Mouse (Mus musculus): ENCODE results near the gene Scnn1a.
"Not testable (repeated sequence)": the region's sequence is repeated elsewhere in the genome, so short reads cannot be mapped to it uniquely, and the experiment has no call there.

Gene Scnn1a

DNA sequence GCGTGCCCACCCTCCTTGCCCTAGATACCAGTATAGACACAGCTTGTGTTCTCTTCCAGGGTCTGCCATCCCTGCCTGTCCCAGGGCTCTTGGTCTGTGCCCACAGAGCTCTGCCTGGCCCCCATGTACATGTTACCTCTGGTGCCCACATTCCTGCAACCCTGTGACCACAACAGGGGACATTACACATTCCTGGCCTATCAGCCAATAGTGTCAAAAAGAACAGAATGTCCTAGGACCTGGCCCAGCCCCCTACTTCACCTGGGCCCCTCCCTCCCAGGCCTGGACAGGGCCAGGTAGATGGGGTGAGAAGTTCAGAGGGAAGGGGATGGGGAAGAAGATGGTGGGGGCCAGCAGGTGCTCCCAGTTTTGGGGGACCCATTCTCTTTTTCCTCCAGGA lies at the start of gene Scnn1a:
TSS of gene Scnn1a (plus strand) at position 337 of the 400 bp plus-strand sequence.
- DNase-seq, result no peak

DNA sequence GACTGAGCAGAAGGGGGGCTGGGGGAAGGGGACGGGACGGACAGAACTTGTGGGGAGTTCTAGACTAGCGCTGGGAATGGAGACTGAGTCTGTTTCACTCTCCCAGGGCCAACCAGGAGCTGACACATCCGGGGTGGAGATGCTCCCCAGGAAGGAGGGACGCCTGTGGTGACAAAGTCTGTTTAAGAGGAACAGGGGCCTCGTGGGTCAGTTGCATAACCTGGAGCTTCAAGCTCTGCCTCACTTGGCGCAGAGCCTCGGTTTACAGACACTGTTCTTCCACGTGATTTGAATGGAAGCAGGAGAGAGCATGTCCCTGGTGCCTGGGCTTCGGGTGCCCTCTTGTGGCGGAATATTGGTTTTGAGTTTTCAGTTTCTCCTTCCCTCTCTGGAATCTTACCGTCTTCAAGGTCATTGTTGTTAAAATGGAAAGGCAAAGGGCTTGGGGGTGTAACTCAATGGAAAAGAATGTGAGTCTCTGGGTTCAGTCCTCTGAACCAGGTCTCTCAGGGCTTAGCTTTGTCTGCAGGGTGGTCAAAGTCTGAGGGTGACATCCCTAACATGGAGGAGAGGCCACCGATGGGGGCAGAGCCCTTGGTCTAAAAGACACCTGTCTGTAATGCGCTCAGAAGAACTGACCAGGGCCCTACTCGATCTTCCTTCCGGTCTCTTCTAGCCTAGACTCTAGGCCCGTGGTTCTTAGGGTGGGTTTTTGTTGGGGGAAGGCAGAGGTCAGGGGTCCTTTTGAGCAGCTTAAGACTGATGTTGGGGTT lies 48.8 kb upstream of the Scnn1a start:
- DNase-seq, result peak; percentile 90

DNA sequence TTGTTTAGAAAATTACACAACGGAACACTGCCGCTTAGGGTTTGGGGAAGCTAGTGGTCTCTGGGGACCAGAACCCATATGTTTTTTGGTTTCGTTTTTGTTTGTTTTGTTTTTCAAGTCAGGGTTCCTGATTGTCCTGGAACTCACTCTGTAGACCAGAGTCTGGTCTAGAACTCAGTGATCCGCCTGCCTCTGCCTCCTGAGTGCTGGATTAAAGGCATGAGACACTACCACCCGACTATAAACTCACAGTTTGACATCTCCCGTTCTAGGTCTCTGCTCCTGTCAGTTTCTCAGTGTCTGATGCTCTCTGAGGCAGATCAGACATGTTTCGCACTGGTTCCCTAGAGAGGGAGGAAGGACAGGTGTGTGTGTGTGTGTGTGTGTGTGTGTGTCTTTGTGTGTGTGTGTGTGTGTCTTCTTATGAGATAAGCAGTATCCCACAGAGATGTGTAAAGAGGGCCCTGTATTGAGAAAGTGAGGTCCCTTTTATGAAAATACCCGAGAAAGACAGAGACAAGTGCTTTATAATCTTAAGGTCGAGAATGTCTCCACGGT lies 48.2 kb upstream of the Scnn1a start:
- no peak for DNase-seq

DNA sequence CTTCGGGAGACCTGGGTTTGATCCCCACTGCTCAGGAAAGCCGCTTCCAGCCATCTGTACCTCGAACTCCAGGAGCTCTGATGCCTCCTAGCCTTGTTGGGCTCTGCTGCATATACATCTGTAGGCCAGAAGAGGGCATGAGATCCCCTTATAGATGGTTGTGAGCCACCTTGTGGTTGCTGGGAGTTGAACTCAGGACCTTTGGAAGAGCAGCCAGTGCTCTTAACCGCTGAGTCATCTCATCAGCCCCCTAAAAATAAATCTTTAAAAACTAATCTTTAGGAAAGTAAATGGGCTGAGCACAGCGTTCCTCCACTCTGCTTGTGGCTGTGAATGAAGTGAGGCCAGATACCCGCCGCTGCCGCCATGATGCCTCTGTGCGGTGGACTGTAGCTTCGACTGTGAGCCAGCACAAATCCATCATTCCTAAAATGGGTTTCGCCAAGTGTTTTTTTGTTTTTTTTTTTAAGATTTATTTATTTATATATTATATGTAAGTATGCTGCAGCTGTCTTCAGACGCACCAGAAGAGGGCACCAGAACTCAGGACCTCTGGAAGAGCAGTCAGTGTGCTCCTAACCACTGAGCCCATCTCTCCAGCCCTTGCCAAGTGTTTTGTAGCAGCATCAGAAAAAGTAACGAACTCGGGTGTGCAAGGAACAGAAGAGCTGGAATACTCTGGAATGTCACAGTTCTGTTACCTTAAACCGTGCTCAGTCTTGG lies 45.5 kb upstream of the Scnn1a start:
- peak; percentile 40 for DNase-seq

DNA sequence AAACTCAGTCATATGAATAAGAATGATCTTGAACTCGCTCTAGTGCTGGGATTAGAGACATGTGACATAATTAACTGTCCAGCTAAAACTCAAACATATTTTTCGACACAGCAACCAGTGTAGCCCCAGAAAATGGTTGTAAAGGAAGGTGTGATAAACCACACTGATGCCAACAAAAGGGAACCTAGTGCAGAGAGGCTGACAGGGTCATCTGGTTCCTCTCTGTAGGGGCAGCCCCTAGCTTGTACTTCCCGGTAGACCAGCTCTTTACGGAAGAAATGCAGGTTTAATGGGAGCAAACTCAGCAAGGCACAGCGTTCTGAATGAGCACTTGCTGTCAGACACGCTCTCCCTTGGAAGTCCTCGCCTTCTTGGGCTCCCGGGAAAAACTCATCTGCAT lies 40.7 kb upstream of the Scnn1a start:
- DNase-seq, result no peak

DNA sequence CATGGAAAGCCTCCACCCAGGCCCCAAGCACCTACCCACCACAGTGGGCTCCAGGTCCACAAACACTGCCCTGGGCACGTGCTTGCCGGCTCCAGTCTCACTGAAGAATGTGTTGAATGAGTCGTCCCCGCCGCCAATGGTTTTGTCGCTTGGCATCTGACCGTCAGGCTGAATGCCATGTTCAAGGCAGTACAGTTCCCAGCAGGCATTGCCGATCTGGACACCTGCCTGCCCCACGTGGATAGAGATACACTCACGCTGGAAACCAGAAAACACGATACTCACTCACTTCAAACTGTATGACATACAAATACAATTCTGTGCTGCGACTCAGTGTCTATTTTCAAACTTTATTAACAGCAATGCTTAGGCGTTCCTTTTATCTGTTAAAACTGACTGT lies 37.7 kb upstream of the Scnn1a start:
- not testable (repeated sequence) for DNase-seq

DNA sequence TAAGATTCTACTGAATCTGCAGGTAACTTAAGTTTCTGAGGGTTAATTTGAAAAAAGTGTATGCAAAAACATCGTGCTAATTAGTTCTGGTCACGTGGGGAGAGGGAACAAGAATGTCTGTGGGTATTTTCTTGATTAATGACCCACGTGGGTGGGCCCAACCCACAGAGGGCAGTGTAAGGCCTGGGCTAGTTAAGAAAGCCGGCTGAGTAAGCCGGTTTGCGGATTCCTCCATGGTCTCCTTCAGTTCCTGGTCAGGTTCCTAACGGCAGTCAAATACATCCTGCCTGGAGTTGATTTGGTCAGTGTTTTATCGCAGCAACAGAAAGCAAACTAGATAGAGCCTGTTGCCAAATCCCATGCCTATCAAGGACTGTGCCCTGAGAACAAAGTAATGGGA lies 36.2 kb upstream of the Scnn1a start:
- DNase-seq, result no peak

DNA sequence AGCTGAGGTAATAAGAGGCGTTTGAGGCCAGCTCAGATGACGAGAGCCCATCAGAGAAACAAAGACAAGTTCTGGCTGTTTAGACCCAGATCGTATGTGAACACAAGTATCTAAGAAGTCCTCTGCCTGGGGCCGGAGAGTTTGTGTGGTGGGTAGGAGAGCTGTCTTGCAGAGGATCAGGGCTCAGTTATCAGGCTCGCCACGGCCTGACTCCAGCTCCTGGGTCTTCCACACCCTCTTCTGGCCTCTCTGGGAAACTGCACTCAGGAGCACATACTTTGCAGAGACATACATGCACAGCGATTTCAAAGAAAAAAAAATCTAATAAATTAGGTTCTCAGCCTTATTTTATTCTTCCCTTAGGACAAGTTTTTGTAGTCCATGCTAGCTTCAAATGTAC lies 35.7 kb upstream of the Scnn1a start:
- no peak for DNase-seq

DNA sequence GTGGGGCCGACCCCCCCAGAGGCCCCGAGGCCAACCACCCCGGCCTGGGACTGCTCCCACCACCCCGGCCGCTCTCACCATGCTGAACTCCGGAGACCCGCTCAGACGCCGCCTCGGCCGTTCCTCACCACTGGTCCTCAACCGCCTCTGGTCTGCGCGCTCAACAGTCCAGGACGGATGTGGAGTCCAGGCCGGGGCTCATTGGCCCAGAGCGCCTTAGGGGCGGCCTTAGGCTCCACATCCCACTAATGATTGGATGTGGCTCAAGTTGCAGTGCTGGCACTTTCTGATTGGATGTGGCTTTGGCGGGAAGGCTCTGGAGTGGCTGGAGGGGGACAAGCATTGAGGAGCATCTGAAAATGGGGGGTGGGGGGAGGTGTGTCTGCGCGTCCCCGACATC lies 34.6 kb upstream of the Scnn1a start, which contains the start of gene Tuba3a:
TSS of gene Tuba3a (minus strand) at position 153 of the 400 bp plus-strand sequence.
- no peak for DNase-seq

DNA sequence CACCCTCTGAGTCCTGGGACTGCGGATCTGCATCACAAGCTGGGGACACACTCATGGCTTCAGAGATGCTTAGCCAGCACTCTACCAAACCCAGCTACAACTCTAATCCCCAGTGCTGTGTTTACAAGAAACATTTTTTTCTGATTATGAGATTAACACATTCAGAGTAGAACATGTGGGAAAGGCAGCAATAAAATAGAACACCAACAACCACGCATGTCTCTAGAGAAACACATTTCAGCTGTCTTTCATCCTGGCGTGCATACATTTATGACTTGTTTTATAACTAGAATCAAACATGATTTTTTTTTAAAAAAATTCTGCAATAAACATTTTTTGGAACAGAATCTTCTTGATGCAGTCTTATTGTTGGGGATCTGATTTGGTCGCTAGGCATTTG lies 33.5 kb upstream of the Scnn1a start:
- no peak for DNase-seq

DNA sequence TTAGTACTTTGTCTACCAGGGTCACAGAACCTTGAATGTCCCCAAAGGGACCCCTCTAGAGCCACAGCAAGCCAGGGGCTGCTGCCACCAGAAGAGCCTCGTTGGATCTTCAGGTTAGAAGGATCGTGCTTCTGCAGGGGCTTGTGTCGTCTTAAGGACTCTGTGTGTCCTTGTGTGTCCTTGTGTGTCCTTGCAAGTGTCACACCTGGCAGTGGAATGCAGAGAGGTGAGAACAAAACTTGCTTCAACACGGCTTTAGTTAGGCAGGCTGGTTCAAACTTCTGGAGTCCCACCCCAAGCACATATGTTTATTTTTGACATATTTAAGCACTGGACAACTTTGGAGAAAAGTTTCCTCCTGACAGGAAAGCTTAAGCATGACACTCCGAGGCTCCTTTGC lies 31.7 kb upstream of the Scnn1a start:
- no peak for DNase-seq

DNA sequence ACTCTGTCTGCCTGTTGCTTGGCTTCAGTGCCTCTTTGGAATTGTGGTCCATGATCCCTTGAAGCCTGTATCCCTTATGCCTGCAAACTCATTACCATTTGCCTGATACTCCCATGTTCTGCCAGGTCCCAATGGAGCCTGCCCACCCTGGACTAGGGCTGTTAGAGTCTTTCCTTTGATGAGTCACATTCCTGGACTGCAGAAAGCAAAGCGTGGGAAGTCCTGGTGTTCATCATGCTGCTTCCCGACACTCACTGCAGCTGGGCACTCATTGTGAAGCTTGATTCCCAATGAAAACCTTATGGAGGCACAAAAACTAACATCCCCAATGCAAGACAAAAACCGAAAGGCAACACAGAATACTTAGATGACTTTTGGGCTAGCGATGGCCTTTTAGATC lies 29.1 kb upstream of the Scnn1a start:
- DNase-seq, result no peak

DNA sequence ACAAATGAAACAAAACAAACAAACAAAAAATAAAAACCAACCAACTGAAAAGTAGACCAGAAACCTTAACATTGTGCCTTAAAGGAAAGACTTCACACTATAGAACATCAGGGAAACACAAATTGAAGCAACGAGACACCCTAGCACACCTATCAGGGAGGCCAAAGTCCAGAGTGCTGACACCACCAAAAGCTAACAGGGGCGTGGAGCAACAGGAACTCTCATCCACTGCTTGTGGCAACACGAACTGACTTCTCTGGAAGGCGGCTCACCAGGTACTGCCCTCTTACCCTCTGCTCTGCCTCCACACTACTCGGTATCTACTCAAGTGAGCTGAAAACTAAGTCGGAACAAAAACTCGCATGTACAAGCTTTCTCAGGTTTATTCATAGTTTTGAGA lies 28.2 kb upstream of the Scnn1a start:
- no peak for DNase-seq

DNA sequence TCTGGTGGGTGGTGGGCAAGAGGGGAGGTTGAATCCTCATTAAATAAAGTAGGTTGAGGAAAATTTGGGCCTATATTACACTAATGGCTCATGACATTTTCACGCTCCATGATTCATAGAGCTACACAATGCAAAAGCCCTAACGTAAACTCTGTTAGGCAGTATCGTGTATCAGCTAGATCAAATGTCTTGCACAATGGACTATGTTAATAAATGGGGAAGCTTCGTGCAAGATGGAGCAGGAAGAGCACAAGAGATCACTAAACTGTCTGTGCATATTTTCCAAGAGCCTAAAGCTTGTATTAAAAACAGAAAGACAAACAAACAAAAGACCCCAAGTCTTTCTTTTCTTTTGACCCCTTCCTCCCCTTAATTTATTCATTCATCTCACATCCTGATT lies 26.4 kb upstream of the Scnn1a start:
- DNase-seq, result no peak

DNA sequence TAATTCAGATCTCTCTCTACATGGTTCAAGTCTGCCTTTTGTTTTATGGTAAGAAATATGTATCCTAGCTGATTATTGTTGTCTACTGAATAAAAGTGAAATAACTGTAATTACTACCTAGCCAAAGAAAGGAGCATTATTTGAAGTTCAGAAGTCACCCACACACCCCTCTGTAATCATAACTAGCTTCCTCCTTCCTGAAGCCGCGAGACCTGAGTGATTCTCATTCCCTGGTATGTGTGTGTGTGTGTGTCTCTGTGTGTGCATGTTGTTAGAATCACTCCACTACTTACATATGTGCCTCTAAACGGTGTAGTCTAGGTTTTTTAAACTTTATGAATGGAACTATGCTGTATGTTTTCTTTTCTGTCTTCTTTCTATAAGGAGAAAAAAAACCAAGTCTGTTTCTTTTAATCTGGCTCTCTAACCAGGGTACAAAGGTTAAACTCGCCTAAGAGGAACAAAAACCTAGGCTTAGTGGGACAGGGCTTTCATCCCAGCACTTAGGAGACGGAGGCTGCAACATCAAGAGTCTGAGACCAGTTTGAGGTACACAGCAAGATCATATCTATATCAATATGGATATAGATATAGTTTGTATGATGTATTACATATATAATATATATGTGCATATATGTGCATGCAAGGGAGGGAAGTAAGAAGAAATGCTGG lies 23.2 kb upstream of the Scnn1a start:
- DNase-seq, result no peak

DNA sequence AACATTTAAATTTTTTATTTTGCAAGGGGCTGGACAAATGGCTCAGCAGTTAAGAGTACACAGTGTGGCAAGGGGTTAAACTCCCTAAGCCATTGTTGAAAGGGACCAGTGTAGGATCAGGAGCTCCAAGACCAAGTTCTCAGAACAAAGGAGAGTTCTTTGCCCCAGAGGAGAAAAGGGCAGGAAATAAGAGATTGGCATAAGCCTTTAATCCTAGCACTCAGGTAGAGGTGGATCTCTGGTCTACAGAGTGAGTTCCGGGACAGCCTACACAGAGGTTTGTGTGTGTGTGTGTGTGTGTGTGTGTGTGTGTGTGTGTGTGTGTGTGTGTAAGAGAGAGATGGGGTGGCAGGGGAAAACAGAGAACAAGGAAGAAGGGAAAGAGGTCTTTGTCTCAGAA lies 19.5 kb upstream of the Scnn1a start:
- no peak for DNase-seq

DNA sequence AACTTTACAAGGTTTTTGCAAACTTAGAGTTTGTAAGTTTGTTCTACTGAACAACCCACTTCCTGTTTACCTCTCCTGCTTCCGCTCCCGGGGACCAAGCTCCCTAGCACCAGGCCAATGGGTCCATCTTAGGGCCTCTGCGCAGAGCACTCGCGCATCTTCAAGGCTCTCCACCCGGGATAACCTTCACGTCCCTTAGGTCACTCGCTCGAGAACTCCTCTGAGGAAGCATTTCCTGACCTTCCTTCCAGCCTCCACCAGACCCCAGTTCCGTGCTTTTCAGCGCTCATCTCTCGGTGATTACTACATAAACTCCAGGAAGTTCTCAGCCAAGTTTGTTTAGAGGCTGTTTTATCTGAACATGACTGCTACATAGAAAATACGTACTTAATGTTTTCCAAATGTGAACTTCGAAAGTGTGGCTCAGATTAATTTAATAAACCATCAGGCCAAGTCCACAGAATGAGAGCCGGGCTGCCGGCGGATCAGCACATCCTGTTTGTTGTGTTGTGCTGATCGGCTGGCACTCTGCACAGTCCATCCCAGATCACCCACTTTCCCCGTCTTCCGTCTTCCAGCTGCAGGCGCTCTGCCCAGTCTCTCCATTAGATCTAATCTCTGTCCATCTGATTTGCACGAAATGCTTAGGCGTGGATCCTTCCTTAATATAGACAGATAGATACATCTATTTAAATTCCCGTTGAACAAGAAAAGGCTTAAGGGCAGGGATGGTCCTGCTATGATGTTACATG lies 18.1 kb upstream of the Scnn1a start:
- DNase-seq, result no peak

DNA sequence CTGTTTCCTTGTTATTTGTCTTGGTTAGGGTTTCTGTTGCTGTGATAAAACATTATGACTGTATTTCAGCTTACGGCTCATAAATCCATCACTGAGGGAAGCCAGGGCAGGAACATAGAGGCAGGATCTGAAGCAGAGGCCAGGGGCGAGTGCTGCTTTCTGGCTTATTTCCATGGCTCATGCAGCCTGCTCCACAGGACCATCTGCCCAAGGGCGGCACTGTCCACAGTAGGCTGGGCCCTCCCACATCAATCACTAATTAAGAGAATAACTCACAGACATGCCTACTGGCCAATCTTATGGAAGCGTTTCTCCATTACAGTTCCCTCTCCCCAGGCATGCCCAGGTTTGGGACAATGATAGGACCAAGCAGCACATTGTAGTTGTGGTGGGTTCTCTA lies 17.2 kb upstream of the Scnn1a start:
- DNase-seq, result no peak

DNA sequence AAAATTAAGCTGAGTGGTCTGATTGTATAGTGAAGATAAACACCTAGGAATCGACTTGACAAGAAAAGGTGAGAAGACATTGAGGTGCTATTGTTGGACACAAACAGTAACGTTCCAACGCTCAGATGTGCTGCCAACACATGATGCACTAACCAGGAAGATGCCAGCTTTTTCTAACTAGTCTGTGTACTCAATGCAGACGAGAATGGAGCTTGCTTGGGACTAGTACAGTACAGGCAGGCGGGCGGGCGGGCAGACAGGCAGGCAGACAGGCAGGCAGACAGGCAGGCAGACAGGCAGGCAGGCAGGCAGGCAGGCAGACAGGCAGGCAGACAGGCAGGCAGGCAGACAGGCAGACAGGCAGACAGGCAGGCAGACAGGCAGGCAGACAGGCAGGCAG lies 16.1 kb upstream of the Scnn1a start:
- DNase-seq, result not testable (repeated sequence)

DNA sequence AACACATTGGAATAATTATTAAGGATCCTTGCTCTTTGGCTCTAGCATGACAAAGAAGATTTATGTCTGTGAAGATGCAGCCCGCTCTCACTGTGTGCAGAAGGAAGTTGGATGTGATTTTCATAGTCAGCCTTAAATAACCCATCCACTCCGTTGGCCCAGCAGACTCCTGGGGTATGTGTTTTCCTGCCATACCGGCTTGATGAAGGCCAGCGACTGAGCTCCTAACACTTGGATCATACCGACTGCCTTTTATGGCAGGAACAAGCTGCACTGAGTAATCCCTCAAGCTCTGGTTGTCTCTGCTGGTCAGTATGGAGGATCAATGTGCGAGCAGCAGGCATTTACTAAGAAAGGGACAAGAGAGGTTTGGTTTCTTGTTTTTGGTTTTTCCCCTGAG lies 15.0 kb upstream of the Scnn1a start:
- no peak for DNase-seq

DNA sequence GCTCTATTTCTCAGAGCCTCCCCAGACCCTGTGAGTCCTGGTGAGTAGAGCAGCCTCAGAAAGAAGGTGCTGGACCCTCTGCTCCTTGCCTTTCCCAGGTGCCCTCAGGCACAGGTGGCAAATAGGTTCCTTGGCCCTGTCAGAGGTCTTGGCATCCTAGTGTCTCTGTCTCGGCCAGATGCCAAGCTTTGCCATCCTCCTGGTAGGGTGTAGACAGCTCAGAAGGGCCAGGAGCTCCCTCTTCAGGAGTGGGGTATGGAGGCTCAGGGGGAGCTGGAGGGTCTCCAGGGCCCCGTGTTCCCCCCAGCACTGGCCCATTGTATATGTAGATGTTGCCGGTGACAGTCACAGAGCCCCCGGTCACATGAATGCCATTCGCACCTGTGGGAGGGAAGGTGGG lies 13.4 kb upstream of the Scnn1a start:
- DNase-seq, result no peak

DNA sequence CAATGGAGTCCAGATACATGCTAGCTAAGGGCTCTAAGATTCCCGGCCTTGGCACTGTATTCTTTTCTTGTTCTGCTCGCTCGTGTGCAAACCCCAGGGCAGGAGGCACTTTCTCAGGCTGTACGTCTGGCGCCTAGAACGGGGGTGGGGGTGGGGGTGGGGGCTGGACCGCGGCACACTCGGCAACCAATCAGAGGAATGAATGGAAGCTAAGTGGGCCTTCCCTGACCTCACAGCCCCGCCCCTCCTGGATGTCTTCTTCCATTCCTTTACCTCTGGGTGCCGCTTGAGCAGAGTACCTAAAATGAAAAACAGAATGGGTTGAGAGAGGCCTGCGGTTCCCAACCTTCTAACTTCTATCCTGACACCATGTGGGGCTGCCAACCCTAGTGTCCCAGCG lies 11.5 kb upstream of the Scnn1a start:
- DNase-seq, result no peak

DNA sequence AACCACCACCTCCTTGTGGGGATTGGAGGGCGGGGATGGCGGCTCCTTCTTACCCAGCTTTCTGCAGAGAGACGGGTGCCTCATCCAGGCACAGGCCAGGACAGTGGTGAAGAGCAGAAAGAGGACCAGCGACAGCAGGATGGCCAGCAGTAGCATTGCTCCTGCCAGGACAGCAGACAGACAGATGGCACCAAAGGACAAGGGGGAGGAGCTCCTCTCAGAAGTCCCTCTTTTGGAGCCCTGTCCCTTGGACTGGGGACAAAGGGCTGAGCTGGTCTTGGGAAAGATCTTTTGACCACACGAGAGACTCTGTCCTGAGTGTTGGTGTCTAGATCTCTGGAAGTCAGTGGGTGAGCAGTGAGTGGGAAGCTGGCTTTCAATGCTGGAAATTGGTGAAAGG lies 11.1 kb upstream of the Scnn1a start:
- DNase-seq, result no peak

All from right cerebral cortex, postnatal 4 days (tissue).